Mouse (Mus musculus) heart, embryonic 16.5 days (tissue): ENCODE results near the gene Olfr1427. TPM values are rescaled to one million over a fixed set of nuclear protein-coding genes. Genes with fewer than 3 reads are reported as not detected.
"Not testable (repeated sequence)": the region's sequence is repeated elsewhere in the genome, so short reads cannot be mapped to it uniquely, and the experiment has no call there.

Experiments
- ATAC-seq: fragments of 200-750 bp; cut with Nextera tagmentation; replicated peaks from 2 replicates; pipeline ENCODE4 v1.8.0; 2017; ENCODE audit warnings: moderate number of reproducible peaks; ENCODE audit not compliant: insufficient read depth, low FRiP score; ENCODE audit errors: extremely low read depth
- H3K27ac ChIP-seq: fragments of 300-500 bp; sonication (generic); 2 replicates; pipeline ENCODE4 v1.5.1; 2014; ENCODE audit warnings: mild to moderate bottlenecking, low read length, control low read depth, moderate library complexity
- H3K27me3 ChIP-seq: fragments of 300-500 bp; sonication (generic); 2 replicates; pipeline ENCODE4 v1.6.1; 2014; ENCODE audit warnings: low read length, mixed read lengths; ENCODE audit not compliant: control insufficient read depth, insufficient read depth
- H3K36me3 ChIP-seq: fragments of 300-500 bp; sonication (generic); 2 replicates; pipeline ENCODE4 v1.6.1; 2014; ENCODE audit not compliant: control insufficient read depth, insufficient read depth
- H3K4me1 ChIP-seq: fragments of 300-500 bp; sonication (generic); 2 replicates; pipeline ENCODE4 v1.6.1; 2014; ENCODE audit warnings: low read length, mixed read lengths; ENCODE audit not compliant: control insufficient read depth, insufficient read depth
- H3K4me2 ChIP-seq: fragments of 300-500 bp; sonication (generic); 2 replicates; pipeline ENCODE4 v1.6.1; 2014; ENCODE audit warnings: low read depth, mild to moderate bottlenecking, control low read depth, low read length
- H3K4me3 ChIP-seq: fragments of 300-500 bp; sonication (generic); 2 replicates; pipeline ENCODE4 v1.5.1; 2014; ENCODE audit warnings: mild to moderate bottlenecking, control low read depth, low read length
- H3K9ac ChIP-seq: fragments of 300-500 bp; sonication (generic); 2 replicates; pipeline ENCODE4 v1.6.1; 2014; ENCODE audit warnings: low read length, control low read depth
- H3K9me3 ChIP-seq: fragments of 300-500 bp; sonication (generic); replicated peaks from 2 replicates; pipeline ENCODE4 v1.6.1; 2016; ENCODE audit warnings: low read length; ENCODE audit not compliant: control insufficient read depth
- WGBS: fragments of 180-500 bp; shearing (Covaris S2); extraction: QIAGEN DNeasy Blood & Tissue Kit; methylation state at CpG from one replicate; pipeline ENCODE4 v1.1.7; 2014; 5-methylcytosine and 5-hydroxymethylcytosine counted together
- polyA plus RNA-seq: library from polyadenylated mRNA; unstranded; fragments of >200 nt; fragmentation: Nextera tagmentation; extraction: Ambion mirVana; gene quantifications from 2 replicates; pipeline ENCODE4 v1.2.1, GENCODE M21; 2015

The Olfr1427 gene
- polyA plus RNA-seq, 1 experiment from 2014 or later, result not detected

DNA sequence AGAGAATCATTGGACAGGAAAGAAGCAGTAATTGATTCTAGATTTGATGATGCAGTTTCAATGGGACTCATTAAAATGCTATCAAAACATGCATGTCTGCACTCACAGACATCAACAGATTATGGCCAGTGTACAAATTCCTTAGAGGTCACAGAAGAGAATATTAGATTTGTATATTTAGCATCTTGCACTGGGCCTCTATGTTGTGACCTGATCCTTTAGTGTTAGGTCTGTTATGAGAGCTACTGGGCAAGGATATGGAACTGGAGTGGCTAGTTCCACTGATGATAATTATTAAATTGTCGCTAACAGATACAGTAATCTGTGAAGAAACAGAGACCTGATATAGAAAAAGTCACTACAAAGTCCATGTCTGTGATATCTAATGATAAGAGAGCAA is 11.2 kb downstream of the Olfr1427 start, which contains the start of gene Olfr1426:
TSS of gene Olfr1426 (minus strand) at position 101 of the 400 bp plus-strand sequence.
- no peak for ATAC-seq
- Histone ChIP-seq H3K4me1 (no peaks in the 10 kb centered on the region), H3K4me3 (no peak within 1 kb of the TSS), H3K27me3 (no peaks in the 10 kb centered on the region), H3K9ac (no peak within 1 kb of the TSS), H3K27ac (no peak within 1 kb of the TSS), H3K9me3 (no peaks in the 10 kb centered on the region), H3K36me3 (no peaks in the 10 kb centered on the region), H3K4me2 (no peak within 1 kb of the TSS)
- 66% methylated on average over 1 of the region's 1 CpGs for WGBS

DNA sequence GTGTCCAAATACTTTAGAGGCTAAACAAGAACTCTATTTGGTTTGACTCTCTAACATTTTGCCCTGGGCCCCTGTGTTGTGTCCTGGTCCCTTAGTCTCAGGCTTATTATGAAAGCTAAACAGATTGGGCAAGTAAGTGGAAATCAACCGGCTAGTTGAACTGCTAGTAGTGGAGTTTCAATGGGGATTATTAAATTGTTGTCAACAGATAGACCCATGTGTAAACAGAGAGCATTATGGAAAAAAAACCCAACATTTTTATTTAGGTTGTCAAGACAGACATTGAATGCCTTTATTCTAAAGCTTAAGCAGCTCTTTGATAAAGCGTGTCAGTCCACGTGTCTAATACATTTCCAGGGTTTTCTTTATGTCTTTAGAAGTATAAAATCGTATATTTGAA is 25.5 kb downstream of the Olfr1427 start, which contains the start of gene Olfr1425:
TSS of gene Olfr1425 (minus strand) at position 101 of the 400 bp plus-strand sequence.
- not testable (repeated sequence) for H3K4me3 ChIP-seq, ATAC-seq, H3K9ac ChIP-seq, H3K36me3 ChIP-seq, H3K4me2 ChIP-seq, H3K9me3 ChIP-seq, H3K27ac ChIP-seq, H3K4me1 ChIP-seq, H3K27me3 ChIP-seq
- WGBS, result 79% methylated on average over 4 of the region's 4 CpGs

DNA sequence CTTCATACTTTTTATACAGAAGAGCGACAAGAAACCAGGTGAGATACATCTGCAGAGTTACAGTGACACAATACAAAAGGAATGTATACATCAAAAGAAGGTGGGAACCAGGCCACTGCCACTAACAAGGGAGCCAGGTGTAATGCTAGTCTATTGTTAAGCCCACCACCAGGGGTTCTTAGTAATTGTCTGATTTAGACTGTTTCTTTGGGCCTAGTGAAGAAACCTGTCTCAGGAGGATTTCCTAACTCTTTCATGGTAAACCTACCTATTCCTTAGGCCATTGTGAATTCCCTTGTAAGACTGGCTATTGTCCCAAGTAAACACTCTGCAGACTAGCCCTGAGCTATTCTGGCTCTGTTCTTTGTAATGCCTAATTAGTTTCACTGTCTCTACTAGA is 33.6 kb downstream of the Olfr1427 start:
- not testable (repeated sequence) for H3K36me3 ChIP-seq, H3K27me3 ChIP-seq, H3K4me1 ChIP-seq, H3K9ac ChIP-seq, H3K9me3 ChIP-seq, H3K27ac ChIP-seq, H3K4me2 ChIP-seq, H3K4me3 ChIP-seq, ATAC-seq
- 72% methylated on average over 1 of the region's 1 CpGs for WGBS

DNA sequence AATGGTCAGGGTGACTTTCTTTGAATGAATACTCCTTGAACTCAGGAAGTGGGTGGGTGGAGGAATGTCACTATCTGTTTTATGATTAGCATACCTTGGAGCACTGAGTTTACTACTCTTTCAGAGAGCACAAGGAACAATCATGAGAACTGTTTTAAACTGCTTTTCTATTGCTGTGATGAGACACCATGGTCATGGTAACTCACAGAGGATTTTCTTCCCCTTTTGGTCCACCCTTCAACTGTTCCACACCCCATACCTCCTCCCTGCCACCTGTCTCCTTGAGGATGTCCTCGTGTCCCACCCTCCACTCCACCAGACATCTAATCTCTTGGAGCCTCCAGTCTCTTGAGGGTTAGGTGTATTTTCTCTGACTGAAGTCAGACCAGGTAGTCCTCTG is 35.3 kb downstream of the Olfr1427 start:
- H3K27me3 ChIP-seq, H3K9ac ChIP-seq, H3K36me3 ChIP-seq, ATAC-seq, H3K27ac ChIP-seq, H3K9me3 ChIP-seq, H3K4me2 ChIP-seq, H3K4me1 ChIP-seq, H3K4me3 ChIP-seq: not testable (repeated sequence)
- 52% methylated on average over 1 of the region's 1 CpGs for WGBS

DNA sequence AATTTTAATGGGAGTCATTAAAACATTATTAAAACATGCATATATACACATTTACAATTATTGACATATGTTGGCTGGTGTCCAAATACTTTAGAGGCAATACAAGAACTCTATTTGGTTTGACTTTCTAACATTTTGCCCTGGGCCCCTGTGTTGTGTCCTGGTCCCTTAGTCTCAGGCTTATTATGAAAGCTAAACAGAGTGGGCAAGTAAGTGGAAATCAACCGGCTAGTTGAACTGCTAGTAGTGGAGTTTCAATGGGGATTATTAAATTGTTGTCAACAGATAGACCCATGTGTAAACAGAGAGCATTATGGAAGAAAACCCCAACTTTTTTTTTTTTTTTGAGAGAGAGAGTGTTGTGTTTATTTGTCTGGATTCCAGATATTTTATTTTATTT is 40.6 kb downstream of the Olfr1427 start, which contains the start of gene Olfr1424:
TSS of gene Olfr1424 (minus strand) at position 101 of the 400 bp plus-strand sequence.
- not testable (repeated sequence) for H3K9ac ChIP-seq, H3K36me3 ChIP-seq, ATAC-seq, H3K27ac ChIP-seq, H3K4me3 ChIP-seq, H3K4me2 ChIP-seq, H3K4me1 ChIP-seq, H3K27me3 ChIP-seq, H3K9me3 ChIP-seq
- WGBS, result 88% methylated on average over 1 of the region's 1 CpGs

Other genes starting within 250 kb of the Olfr1427 start
- gene Olfr1418, start 242.3 kb downstream of the Olfr1427 start, polyA plus RNA-seq, result not detected in 2 replicates
- gene Olfr1419, start 228.2 kb downstream of the Olfr1427 start, polyA plus RNA-seq, result not detected in 2 replicates
- gene Olfr1420, start 216.8 kb downstream of the Olfr1427 start, polyA plus RNA-seq, result 0.12 TPM in 1 of 2 replicates, not detected in the other
- gene Patl1, start 190.9 kb downstream of the Olfr1427 start, polyA plus RNA-seq, result 19.1 and 21.0 TPM in 2 replicates
- 4.4 TPM in 2 replicates for gene Osbp, start 137.4 kb downstream of the Olfr1427 start, polyA plus RNA-seq
- gene Olfr1423, start 62.0 kb downstream of the Olfr1427 start, polyA plus RNA-seq, result not detected in 2 replicates
- gene Olfr1424, start 40.7 kb downstream of the Olfr1427 start, polyA plus RNA-seq, result not detected in 2 replicates
- not detected in 2 replicates for gene Olfr1425, start 25.6 kb downstream of the Olfr1427 start, polyA plus RNA-seq
- not detected in 2 replicates for gene Olfr1426, start 11.3 kb downstream of the Olfr1427 start, polyA plus RNA-seq
- gene Olfr1428, start 12.6 kb upstream of the Olfr1427 start, polyA plus RNA-seq, result not detected in 2 replicates
- gene Olfr76, start 19.9 kb upstream of the Olfr1427 start, polyA plus RNA-seq, result not detected in 2 replicates
- gene Olfr1555-ps1, start 66.8 kb upstream of the Olfr1427 start, polyA plus RNA-seq, result not detected in 2 replicates
- not detected in 2 replicates for gene Olfr1431, start 97.3 kb upstream of the Olfr1427 start, polyA plus RNA-seq
- not detected in 2 replicates for gene Olfr1432, start 129.3 kb upstream of the Olfr1427 start, polyA plus RNA-seq
- not detected in 2 replicates for gene Olfr262, start 138.3 kb upstream of the Olfr1427 start, polyA plus RNA-seq
- gene Olfr235, start 157.7 kb upstream of the Olfr1427 start, polyA plus RNA-seq, result not detected in 2 replicates
- not detected in 2 replicates for gene Olfr1434, start 176.5 kb upstream of the Olfr1427 start, polyA plus RNA-seq
- gene Olfr1436, start 195.8 kb upstream of the Olfr1427 start, polyA plus RNA-seq, result not detected in 2 replicates
- gene Olfr1437, start 221.8 kb upstream of the Olfr1427 start, polyA plus RNA-seq, result not detected in 2 replicates
- not detected in 2 replicates for gene Olfr1438-ps1, start 232.6 kb upstream of the Olfr1427 start, polyA plus RNA-seq